15 mouse cellular contexts compared by ENCODE assay signal in the genomic region with DNA sequence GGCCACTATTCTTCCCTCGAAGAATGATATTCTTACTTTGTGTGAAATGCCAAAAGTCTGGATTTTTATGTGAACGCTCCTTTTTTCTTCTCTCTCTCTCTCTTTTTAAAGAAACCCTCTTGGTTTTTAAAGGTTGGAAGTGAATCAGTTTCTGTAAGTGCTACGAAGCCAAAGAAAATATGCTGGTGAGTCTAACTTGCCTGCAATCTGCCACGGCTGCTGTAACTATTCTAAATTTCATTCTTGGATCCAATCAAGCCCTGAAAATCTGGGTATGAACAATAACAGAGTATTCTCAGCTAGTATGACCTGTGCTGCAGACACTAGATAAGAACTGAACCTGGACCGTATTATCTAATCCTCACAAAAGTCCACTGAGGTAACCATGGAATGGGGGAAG. TPM values are rescaled to one million over a fixed set of nuclear protein-coding genes. Genes with fewer than 3 reads are reported as not detected.
DNase-seq lines count a peak whose midpoint lies in the region; ATAC-seq and TF ChIP-seq lines count a peak whose summit lies in the region.
"Had no signal": no experiment of that assay in that cellular context is flagged by ENCODE, and none has a peak within 500 bp of the region (broad histone marks: within the 10 kb centered on the region; RNA-seq: fewer than 3 reads in every experiment).

No protein-coding gene starts in this region.

- H3K4me2 ChIP-seq in forebrain, embryonic 12.5 days, result no peak overlapping the region
- H3K4me2 ChIP-seq in forebrain, embryonic 16.5 days (ENCODE audit: low read length), result 0 out of 2 replicates have a peak overlapping the region, but pooled peaks have one; percentile 6

- H3K27me3 ChIP-seq in forebrain, embryonic 12.5 days, result no peaks in the 10 kb centered on the region
- H3K27me3 ChIP-seq in forebrain, embryonic 10.5 days (ENCODE audit: poor library complexity, severe bottlenecking), result no peaks in the 10 kb centered on the region
- no peaks in the 10 kb centered on the region for H3K27me3 ChIP-seq in forebrain, embryonic 16.5 days (replicated peaks; ENCODE audit: control insufficient read depth, insufficient read depth, low read length)

- no peak overlapping the region for H3K4me3 ChIP-seq in forebrain, embryonic 12.5 days (replicated peaks)
- no peak overlapping the region for H3K4me3 ChIP-seq in forebrain, embryonic 10.5 days
- peak overlapping the region; percentile 22; the same call in 1 of the 2 replicates for H3K4me3 ChIP-seq in layer of hippocampus, adult 2 months
- no peak overlapping the region for H3K4me3 ChIP-seq in forebrain, embryonic 16.5 days (replicated peaks; ENCODE audit: low read length)
- H3K4me3 ChIP-seq: erythroblast, embryonic 14.5 days; gastrocnemius, adult 2 months had no signal

- 0 out of 2 replicates have a peak overlapping the region, but pooled peaks have one; percentile 27 for H3K27ac ChIP-seq in forebrain, embryonic 12.5 days
- no peak overlapping the region for H3K27ac ChIP-seq in forebrain, embryonic 10.5 days
- peak overlapping the region; percentile 75 for H3K27ac ChIP-seq in layer of hippocampus, adult 2 months
- H3K27ac ChIP-seq in forebrain, embryonic 16.5 days (ENCODE audit: low read length), result peak overlapping the region; percentile 56

- peaks cover 19% of the 10 kb centered on the region for H3K36me3 ChIP-seq in forebrain, embryonic 12.5 days (replicated peaks)
- H3K36me3 ChIP-seq in forebrain, embryonic 10.5 days (replicated peaks), result peaks cover 40% of the 10 kb centered on the region
- H3K36me3 ChIP-seq in forebrain, embryonic 16.5 days (ENCODE audit: control insufficient read depth, insufficient read depth), result peaks cover 3% of the 10 kb centered on the region; the same call in 1 of the 2 replicates

- no peak for ATAC-seq in forebrain, embryonic 12.5 days (ENCODE audit: low FRiP score)
- ATAC-seq in forebrain, embryonic 16.5 days, result no peak

- H3K4me1 ChIP-seq in forebrain, embryonic 12.5 days, result peaks cover 84% of the 10 kb centered on the region
- peaks cover 76% of the 10 kb centered on the region for H3K4me1 ChIP-seq in forebrain, embryonic 10.5 days
- peaks cover 65% of the 10 kb centered on the region for H3K4me1 ChIP-seq in forebrain, embryonic 16.5 days (replicated peaks; ENCODE audit: control insufficient read depth, insufficient read depth, low read length)

- no peak for DNase-seq in forebrain, embryonic 10.5 days (ENCODE audit: extremely low spot score, low spot score)
- peak in 1 of 2 experiments; percentile 60 for DNase-seq in layer of hippocampus, adult 2 months (ENCODE audit: low spot score in 2 of 2)
- DNase-seq in layer of hippocampus, adult 11-12 months (ENCODE audit: low spot score), result no peak
- DNase-seq in 3134 (ENCODE audit: extremely low read depth, insufficient read length, low spot score), result peak; percentile 14
- DNase-seq in embryo, embryonic 10 days (ENCODE audit: low spot score), result no peak
- DNase-seq in right cerebral cortex, adult 2 months (ENCODE audit: low spot score in 2 of 2), result no peak
- DNase-seq: B cell, adult 2 months; cerebellum, adult 11 months; kidney, adult 9 months; lung, adult 2 months; thymus, postnatal 25 days had no signal

- H3K9me3 ChIP-seq in forebrain, embryonic 12.5 days, result peaks cover 4% of the 10 kb centered on the region; the same call in 1 of the 2 replicates
- peaks cover 4% of the 10 kb centered on the region; the same call in 1 of the 2 replicates for H3K9me3 ChIP-seq in forebrain, embryonic 10.5 days
- no peaks in the 10 kb centered on the region for H3K9me3 ChIP-seq in forebrain, embryonic 16.5 days (ENCODE audit: control insufficient read depth, low read length)

- WGBS in forebrain, embryonic 12.5 days, result 92% methylated on average over 5 of the region's 5 CpGs
- 95% methylated on average over 5 of the region's 5 CpGs for WGBS in forebrain, embryonic 10.5 days
- WGBS in forebrain, embryonic 16.5 days, result 67% methylated on average over 5 of the region's 5 CpGs

- no peak for TF ChIP-seq CTCF in layer of hippocampus, adult 2 months (conservative IDR thresholded peaks at IDR 0.05)

- no peak overlapping the region for H3K9ac ChIP-seq in forebrain, embryonic 12.5 days
- no peak overlapping the region for H3K9ac ChIP-seq in forebrain, embryonic 16.5 days (replicated peaks; ENCODE audit: low read depth, low read length)

RNA-seq across cellular contexts. Expression of a gene that starts 21.1 kb away (rescaled TPM):
- polyA plus RNA-seq in forebrain, embryonic 12.5 days (2016; fragmentation: Nextera tagmentation; extraction: Ambion mirVana), result 36.6 and 39.9 TPM in 2 replicates
- 14.8 and 16.5 TPM in 2 replicates for polyA plus RNA-seq in forebrain, embryonic 10.5 days (2016; fragmentation: Nextera tagmentation; extraction: Ambion mirVana)
- total RNA-seq in layer of hippocampus, adult 2 months (2021), result 100 to 1,000 TPM; 288 to 291 TPM
- 32.2 and 37.2 TPM in 2 replicates for polyA plus RNA-seq in forebrain, embryonic 16.5 days (2015; fragmentation: Nextera tagmentation; extraction: Ambion mirVana)
